Mouse (Mus musculus): Measurements from ENCODE around the gene St8sia6. TPM values are rescaled to one million over a fixed set of nuclear protein-coding genes. Genes with fewer than 3 reads are reported as not detected.
"Not testable (repeated sequence)": the region's sequence is repeated elsewhere in the genome, so short reads cannot be mapped to it uniquely, and the experiment has no call there.

St8sia6 gene
- total RNA-seq, 4 experiments from 2014 or later = 0.36 to 0.90 (median 0.58) TPM

DNA sequence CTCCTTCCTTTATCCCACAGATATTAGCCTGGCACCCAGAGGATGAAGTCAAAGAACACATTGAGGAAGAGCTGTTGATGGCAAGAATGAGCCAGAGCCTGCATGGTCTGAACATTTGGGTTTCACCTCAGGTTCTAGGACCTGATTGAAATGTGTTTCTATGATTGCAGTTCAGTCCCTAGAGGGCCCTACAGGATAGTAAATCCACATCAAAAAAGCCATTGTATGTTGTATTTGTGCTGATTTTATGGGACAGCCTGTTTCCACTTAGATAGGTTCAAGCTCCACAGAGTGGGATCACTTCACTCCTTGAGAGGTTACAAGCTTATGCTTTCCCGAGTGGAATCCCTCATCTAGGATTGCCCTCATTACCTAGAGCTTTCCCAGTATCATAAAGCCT lies 159.0 kb downstream of the St8sia6 start:
- no peak for DNase-seq (ENCODE audit: low spot score in 2 of 2)

DNA sequence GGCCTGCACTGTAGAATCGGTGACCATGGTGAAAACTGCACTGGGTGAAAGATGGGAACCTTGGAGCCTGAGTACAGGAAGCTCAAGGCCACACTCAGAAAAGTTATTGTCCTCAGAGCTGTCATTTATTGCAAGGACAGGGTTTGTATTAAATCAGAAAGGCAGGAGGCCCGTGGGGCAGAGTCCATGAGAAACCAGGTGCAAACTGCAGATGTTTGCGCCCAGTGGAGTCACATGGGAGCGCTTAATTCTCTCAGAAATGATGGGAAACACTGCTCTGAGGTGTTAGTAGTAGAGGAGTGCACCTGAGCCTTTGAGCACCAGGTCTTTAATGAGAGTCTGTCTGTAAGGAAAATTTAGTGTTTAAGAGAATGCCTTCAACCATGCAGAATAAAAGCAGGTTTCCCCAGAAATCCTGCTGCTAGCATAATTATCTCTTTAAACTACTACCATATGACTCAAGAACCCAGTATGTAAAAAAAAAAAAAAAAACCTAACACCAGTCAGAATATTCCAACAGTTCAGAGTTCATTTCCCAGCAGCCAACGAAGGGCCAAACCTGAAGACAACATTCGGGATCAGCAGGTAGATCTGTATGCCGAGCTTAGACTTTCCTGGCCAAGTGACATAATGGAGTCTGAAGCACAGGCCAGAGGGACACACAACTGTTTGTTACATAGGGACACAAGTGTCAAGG lies 163.6 kb downstream of the St8sia6 start:
- DNase-seq (ENCODE audit: low spot score in 2 of 2) = no peak

DNA sequence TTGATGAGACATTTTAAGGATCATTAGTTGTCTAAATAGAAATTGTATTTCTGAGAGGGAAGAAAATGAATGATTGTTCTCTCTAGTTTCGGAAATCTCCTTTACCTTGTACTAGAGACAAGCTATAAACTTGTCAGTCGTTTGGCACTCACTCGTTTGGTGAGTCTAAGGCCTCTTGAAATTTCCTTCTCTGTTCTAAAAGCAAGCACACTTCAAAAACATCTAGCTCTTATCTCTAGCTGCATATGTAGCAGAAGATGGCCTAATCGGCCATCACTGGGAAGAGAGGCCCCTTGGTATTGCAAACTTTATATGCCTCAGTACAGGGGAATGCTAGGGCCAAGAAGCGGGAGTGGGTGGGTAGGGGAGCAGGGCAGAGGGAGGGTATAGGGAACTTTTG lies 190.2 kb downstream of the St8sia6 start:
- DNase-seq (ENCODE audit: low spot score in 2 of 2) = not testable (repeated sequence)

DNA sequence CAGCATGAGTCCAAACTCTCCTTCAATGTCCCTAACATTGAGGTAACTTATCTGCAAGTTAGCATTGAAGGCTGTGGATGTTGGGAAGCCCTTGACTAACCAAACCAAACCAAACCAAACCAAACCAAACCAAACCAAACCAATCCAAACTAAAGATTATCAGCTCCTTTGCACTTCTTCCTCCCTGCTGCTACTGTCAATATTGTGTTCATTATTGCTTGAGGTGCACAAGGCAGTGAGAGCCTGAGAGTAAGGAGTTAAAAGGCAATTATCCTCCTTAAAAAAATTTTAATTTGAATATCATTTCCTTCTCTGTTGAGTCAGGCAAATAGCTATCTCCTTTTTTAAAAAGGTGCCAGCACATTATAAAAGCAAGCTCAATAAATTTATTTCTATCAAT lies 190.8 kb downstream of the St8sia6 start:
- DNase-seq (ENCODE audit: low spot score in 2 of 2) = no peak

Other genes with a start within 250 kb of the St8sia6 start
- 1 to 10 TPM; 2.4 to 4.1 (median 3.7) TPM for gene Trdmt1, start 249.4 kb downstream of the St8sia6 start, total RNA-seq (2022)
- 100 to 1,000 TPM in 1 of 4 experiments, 10 to 100 TPM in 3; 64.2 to 139 (median 92.0) TPM for gene Vim, start 220.1 kb downstream of the St8sia6 start, total RNA-seq (2022)